Mouse (Mus musculus) kidney, adult 9 months (tissue): ENCODE results near the gene Olfr1371.
"Not testable (repeated sequence)": the region's sequence is repeated elsewhere in the genome, so short reads cannot be mapped to it uniquely, and the experiment has no call there.

ENCODE experiments used
- DNase-seq: peaks from one replicate; pipeline ENCODE4 v3.0.0; 2022

The Olfr1371 gene

DNA sequence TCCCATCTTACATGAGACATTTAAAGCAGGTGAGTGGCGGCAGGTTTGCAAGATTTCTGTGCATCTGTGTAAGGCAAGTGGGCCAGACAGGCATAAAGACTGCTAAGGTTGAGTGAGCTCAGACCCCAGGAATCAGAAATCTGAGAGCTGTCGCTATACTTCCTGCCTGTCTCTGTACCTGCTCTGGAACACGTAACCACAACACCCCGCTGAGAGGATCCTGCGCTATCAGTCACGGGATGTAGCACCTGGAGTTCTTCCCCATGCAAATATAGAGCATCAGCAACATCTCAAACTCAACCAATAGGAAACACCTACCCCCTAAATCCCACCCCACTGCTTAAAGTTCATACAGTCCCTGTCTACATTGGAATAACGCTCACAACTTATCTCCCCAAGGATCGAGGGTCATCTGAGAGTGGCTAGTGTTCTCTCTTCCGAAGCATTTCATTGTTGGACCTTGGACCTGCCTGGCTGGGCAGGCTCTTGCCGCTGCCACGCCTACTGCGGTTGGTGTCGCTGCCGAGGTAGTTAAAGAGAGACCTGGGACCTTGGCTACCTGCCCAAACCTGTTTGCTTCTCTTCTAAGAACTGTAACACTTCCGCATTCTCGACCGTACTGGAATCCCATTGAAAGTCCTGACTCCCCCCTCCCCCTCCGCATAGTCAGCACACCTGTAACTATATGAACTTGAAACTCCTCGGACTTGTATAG, 10.3 kb upstream of the Olfr1371 start:
- DNase-seq = peak; percentile 98

DNA sequence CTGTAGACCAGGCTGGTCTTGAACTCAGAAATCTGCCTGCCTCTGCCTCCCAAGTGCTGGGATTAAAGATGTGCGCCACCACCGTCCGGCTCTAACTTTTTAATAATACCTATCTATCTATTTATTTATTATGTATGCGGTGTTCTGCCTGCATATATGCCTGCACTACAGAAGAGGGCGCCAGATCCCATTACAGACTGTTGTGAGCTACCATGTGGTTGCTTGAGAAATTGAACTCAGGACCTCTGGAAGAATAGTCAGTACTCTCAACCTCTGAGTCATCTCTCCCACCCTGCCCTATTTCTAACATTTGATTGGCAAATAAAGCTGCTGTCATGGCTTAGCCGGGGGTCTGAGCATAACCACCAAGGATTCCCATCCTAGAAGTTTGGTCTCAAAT, 9.1 kb upstream of the Olfr1371 start:
- no peak for DNase-seq

DNA sequence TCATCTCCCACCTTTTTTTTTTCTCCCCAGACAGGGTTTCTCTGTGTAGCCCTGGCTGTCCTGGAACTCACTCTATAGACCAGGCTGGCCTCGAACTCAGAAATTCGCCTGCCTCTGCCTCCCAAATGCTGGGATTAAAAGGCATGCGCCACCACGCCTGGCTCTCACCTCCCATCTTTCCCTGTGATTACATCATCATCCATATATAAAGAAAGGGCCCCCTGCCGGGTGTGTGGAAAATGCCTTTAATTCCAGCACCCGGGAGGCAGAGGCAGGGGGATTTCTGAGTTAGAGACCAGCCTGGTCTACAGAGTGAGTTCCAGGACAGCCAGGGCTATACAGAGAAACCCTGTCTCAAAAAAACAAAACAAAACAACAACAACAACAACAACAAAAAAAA, 8.1 kb upstream of the Olfr1371 start:
- not testable (repeated sequence) for DNase-seq

DNA sequence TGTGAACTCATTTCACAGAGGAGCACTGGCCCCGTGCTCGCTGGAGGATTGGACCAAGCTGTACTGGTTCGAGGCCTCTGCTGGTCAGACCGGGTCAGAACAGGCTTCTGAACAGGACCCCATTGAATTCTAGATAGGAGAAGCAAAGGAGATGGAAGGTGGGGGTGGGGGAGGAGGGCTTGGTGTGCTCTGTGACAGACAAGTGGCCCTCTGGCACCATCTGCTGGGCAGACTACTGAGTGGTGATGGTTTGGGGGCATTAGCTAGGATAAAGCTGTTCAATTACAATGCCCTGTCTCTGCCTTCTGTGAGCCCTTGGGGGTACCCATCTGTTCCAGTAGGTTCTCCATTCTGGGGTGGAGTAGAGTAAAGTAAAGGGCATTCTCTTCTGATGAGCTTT, 6.5 kb upstream of the Olfr1371 start:
- DNase-seq = peak; percentile 72

DNA sequence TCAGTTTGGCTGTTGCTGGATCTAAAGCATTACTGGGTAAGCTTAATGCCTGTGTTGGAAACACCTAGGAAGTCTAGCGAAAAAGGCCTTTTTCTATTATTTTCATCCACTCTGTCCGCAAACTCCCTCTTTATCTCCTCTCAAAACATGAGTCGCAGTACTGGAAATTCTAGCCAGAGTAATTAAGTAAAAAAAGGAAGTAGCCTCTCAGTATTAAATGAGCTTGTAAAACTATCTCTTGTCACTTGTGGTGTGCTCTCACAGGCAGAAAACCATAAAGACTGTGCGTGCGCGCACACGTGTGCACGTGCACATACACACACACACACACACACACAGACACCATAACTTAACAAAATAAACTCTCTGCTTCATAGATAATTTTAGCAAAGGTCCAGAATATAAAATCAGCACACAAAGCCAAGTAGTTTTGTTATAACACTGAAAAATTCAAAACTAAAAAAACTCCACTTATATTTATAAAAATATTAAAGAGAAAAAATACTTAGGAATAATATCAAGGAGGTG, 17.2 kb downstream of the Olfr1371 start:
- DNase-seq = not testable (repeated sequence)

DNA sequence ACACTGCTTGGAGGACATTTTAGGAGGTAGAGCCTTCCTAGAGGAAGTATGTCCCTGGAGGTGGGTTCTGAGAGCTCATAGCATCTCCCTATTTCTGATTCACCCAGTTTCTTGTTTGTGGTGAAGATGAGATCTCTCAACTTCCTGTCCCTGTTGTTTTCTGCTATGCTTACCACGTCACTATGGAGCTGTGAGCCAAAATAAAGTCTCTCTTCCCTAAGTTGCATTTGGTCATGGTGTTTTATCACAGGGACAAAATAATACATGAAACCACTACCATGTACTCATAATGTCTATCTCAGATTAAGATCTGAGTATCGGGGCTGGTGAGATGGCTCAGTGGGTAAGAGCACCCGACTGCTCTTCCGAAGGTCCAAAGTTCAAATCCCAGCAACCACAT, 33.1 kb downstream of the Olfr1371 start:
- not testable (repeated sequence) for DNase-seq

DNA sequence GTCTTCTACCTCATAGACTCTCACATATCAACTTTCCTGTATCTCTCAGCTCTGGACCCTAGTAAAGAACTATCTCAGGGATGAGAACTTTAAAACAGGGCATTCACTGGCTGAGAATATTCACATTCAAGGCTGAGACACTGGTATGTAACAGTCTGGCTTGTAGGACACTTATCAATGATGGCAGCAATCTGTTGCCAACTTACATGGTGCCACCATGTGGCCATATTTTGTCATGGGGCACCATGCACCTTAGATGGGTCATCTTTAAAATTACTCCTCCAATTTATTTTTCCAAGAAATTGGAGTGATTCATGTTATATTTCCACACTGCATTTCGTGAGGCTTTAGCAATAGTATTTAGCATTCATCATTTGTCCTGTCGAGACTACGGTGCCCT, 33.9 kb downstream of the Olfr1371 start:
- DNase-seq = peak; percentile 7

DNA sequence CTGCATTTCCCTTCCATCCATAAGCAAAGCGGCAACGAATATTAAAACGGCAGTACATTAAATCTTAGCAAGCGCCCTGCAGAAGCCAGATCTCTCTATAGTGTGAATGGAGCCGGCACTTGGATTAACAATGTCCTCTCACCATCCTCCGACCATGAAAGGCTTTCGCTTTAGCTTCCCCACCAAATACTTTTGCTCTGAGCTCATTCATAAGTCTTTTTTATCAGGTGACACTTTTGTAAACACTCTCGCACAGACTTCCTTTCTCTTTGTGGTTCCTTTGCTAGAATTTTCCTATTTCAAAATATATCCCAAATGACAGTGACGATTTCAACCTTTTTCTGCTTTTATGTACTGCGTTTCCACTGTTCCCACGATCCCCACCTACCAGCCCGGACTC, 45.3 kb downstream of the Olfr1371 start:
- no peak for DNase-seq

DNA sequence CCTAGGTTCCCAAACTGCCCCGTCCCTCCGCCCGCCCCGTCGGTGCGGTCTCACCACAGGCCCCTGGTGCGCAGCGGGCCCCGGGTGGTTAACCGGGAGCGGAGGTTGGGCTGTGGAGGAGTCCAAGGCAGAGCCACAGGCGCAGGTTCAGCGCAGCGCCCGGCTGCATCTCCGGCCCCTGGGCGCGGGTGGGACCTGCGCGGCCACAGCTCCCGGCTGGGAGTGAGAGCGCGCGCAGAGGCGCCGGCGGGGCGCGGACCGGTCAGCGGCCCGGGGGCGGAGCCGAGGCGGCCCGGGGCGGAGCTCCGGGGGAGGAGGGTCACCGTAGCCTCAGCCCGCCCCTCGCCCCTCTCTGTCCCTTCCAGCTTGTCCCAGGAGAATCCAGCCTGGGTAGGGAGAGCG, 45.9 kb downstream of the Olfr1371 start:
- peak; percentile 22 for DNase-seq

DNA sequence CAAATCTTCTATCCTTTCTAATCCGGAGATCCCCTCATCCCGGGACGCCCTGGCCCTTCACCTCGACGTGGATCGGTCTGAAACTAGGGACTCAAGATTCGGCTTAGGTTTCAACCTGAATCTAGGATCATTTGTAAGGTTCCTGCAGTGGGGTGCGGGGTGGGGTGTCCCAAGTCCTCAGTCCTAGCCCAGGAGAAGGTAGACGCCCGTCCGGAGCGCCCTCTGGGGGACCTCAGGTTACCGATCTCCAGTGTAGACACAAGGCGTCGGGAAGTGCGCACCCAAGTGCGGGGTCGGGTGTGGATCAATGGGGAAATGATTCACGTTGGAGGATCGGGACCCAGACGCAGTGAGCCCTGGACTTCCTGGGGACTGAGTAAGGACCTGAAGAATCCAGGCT, 46.7 kb downstream of the Olfr1371 start:
- peak; percentile 41 for DNase-seq

DNA sequence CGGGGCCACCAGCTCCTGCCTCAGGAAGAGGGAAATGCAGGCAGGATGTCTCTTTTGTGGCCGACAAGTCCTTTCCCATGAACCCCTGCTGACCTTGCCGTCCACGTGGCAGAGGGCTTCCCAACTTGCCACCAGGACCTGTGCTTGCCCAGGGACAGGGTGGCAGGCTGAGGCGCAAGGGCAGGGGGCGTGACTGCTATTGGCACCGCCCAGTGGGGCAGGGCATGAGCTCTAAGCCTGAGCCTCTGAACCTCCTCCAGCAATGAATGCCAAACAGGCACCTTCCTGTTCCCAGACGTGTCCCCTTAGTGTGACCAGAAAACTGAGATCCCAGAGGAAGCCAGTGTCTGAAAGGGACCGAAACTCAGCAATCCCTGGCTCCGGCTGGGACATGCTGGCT, 49.9 kb downstream of the Olfr1371 start:
- DNase-seq = peak; percentile 74
